Mouse (Mus musculus) embryonic facial prominence, embryonic 10.5 days (tissue): Measurements from ENCODE around the gene Arntl2. TPM values are rescaled to one million over a fixed set of nuclear protein-coding genes. Genes with fewer than 3 reads are reported as not detected.
A peak's percentile ranks its signal among the peaks of the same experiment; 100 is the strongest.

ENCODE experiments used
- DNase-seq: peaks from one replicate; pipeline ENCODE4 v3.0.0-alpha.2; 2017; ENCODE audit warnings: low spot score
- H3K27ac ChIP-seq: fragments of 300-500 bp; sonication (generic); replicated peaks from 2 replicates; pipeline ENCODE4 v1.5.1; 2016; ENCODE audit warnings: mild to moderate bottlenecking
- H3K27me3 ChIP-seq: fragments of 300-500 bp; sonication (generic); replicated peaks from 2 replicates; pipeline ENCODE4 v1.6.1; 2016; ENCODE audit warnings: low read depth, mild to moderate bottlenecking; ENCODE audit not compliant: poor library complexity, severe bottlenecking
- H3K36me3 ChIP-seq: fragments of 300-500 bp; sonication (generic); replicated peaks from 2 replicates; pipeline ENCODE4 v1.6.1; 2016; ENCODE audit warnings: mild to moderate bottlenecking, moderate library complexity
- H3K4me1 ChIP-seq: fragments of 300-500 bp; sonication (generic); 2 replicates; pipeline ENCODE4 v1.6.1; 2016
- H3K4me3 ChIP-seq: fragments of 300-500 bp; sonication (generic); 2 replicates; pipeline ENCODE4 v1.5.1; 2016; ENCODE audit warnings: mild to moderate bottlenecking, moderate library complexity
- H3K9me3 ChIP-seq: fragments of 300-500 bp; sonication (generic); 2 replicates; pipeline ENCODE4 v1.6.1; 2016; ENCODE audit warnings: mild to moderate bottlenecking
- WGBS: fragments of 180-500 bp; shearing (Covaris S2); methylation state at CpG from one replicate; pipeline ENCODE4 v1.1.7; 2016; 5-methylcytosine and 5-hydroxymethylcytosine counted together
- polyA plus RNA-seq: library from polyadenylated mRNA; unstranded; fragments of >200 nt; fragmentation: Nextera tagmentation; extraction: Ambion mirVana; gene quantifications from 2 replicates; pipeline ENCODE4 v1.2.1, GENCODE M21; 2016

Arntl2 gene
- polyA plus RNA-seq, 1 experiment from 2014 or later = 2.8 TPM

DNA sequence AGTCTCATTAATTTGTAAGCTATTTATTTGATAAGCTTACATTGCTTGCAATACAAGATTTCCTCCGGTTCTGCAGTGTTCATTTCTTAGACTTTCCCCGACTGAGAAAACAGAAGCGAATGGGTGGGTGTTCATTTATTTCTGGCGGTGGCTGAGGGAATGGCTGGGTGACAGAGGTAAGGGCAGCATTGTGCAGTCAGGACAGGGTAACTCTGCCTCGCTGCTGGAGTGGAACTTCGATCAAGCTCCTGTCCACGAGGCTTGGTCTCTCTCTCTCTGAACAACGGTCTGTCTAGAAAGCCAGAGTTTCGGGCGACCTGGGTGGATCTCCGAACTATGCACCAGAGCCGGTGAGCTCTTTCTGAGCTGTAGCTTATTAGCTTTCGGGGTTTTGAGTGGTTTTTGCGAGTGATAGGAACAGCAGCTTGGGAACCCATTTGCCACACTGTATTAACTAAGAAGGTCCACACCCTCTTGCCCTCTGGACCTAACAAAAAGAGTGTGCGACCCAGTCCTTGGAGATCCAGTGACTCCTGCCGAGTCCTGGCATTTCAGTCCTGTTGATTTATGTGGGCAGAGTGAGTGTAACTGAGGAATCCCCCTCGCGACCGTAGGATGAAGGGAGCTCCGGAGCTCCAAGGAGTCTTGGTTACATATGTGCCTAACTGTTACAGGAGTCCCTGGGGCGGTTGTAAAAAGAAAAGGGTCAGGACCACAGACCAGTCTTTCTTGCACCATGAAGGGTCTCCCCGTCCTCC, 510 bp upstream of the Arntl2 start:
- Histone ChIP-seq H3K36me3 (no peaks in the 10 kb centered on the region), H3K9me3 (no peaks in the 10 kb centered on the region), H3K4me3 (peak overlapping the region; percentile 71), H3K4me1 (peaks cover 19% of the 10 kb centered on the region), H3K27ac (peak overlapping the region; percentile 80; the same call in 1 of the 2 replicates), H3K27me3 (peaks cover 35% of the 10 kb centered on the region)
- 21% methylated on average over 22 of the region's 22 CpGs for WGBS
- peak; percentile 30 for DNase-seq

DNA sequence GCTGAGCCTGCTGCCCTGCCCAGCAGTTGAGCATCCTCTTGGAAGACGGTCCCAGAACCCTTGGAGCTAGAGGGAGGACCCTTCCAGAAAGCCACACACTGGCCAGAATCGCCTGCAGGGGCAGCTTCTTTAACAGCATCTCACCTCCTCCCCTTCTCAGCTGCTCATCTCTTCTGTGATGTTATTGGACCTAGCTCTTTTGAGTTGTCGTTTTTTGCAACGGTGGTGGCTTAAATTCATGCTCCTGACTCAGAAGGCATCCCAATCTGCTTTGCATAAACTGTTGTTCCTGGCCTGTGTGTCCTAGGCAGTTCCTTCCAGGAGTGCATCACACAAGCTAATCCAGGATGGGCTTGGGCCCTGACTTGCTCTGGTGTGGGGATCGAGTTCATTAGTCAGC, 1.6 kb downstream of the Arntl2 start:
- H3K4me3 ChIP-seq = no peak overlapping the region
- peaks cover 19% of the 10 kb centered on the region for H3K4me1 ChIP-seq
- no peaks in the 10 kb centered on the region for H3K36me3 ChIP-seq
- no peaks in the 10 kb centered on the region for H3K9me3 ChIP-seq
- peaks cover 35% of the 10 kb centered on the region for H3K27me3 ChIP-seq
- H3K27ac ChIP-seq = no peak overlapping the region
- 65% methylated on average over 5 of the region's 5 CpGs for WGBS
- no peak for DNase-seq

DNA sequence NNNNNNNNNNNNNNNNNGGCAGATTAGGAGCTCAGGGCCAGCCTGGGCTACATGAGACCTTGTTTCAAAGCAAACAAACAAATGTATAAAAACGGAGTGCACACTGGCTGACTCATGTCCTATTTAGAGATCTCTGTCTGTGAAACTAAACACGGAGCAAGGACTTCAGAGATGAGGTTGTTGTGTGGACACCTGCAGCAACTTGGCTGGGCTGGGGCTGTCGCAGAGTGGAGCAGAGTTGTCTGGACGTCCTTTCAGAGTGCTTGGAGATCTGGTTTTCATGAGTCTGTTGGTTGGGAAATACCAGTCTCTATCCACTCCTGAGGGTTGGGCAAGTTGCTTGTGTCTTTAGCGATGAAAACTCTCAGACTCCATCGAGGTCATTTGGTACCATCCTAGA, 14.1 kb downstream of the Arntl2 start:
- 87% methylated on average over 6 of the region's 6 CpGs for WGBS
- no peak for DNase-seq
- Histone ChIP-seq H3K36me3 (peaks cover 16% of the 10 kb centered on the region; the same call in 1 of the 2 replicates), H3K4me3 (no peak overlapping the region), H3K27me3 (no peaks in the 10 kb centered on the region), H3K27ac (no peak overlapping the region), H3K9me3 (no peaks in the 10 kb centered on the region), H3K4me1 (peaks cover 5% of the 10 kb centered on the region)

DNA sequence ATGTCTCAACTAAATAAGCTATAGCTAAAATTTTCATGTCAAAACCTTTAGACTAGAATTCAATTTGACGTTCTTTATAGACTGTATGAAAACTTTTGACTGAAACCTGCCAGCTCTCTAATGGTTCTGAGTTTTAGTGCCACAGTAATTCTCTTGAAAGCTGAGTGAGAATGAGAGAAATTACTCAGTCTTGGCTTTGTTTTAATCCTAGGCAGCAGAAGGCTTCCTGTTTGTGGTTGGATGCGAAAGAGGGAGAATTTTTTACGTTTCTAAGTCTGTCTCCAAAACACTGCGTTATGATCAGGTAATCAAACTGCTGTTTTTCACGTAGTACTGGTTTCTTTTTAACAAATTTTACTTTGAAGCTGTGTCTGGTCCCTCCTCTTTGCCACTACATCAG, 17.2 kb downstream of the Arntl2 start:
- no peak overlapping the region for H3K4me3 ChIP-seq
- no peak overlapping the region for H3K27ac ChIP-seq
- H3K4me1 ChIP-seq = no peaks in the 10 kb centered on the region
- peaks cover 13% of the 10 kb centered on the region; the same call in 1 of the 2 replicates for H3K36me3 ChIP-seq
- WGBS = 93% methylated on average over 5 of the region's 5 CpGs
- no peaks in the 10 kb centered on the region for H3K27me3 ChIP-seq
- no peak for DNase-seq
- H3K9me3 ChIP-seq = no peaks in the 10 kb centered on the region

DNA sequence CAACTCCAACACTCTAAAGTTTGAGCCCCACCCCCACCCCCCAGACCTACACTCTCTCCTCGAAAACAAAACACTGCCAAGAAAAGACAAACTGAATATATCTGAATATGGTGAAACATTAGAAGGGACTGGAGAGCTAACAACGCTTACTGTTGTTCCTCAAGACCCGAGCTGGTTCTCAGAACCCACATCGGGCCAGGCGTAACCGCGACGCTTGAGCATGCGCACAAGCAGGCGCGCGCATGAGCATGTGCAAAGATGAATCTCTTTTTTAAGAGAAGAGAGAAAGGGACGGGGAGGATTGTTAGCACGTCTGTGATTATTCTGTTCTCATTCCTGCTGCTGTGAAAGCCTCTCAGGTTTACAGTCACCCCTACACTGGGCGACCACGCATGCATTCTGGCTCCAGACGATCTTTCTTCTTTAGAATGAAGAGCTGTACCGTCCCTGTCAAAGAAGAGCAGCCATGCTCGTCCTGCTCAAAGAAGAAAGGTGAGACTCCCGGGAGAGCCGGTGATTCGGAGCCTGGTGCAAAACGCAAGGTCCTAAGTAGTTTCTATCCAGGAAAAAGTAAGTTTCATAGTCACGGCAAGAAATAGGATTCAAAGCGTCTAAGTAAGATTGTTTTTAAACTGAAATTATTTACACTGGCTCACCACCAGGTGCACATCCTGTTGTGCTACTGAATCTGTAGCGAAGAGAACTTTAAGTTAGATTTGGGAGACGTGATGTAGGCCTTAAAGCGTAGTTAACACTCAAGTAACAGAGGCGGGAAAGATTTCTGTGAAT, 24.5 kb downstream of the Arntl2 start:
- no peak overlapping the region for H3K4me3 ChIP-seq
- H3K4me1 ChIP-seq = no peaks in the 10 kb centered on the region
- no peaks in the 10 kb centered on the region for H3K9me3 ChIP-seq
- 87% methylated on average over 29 of the region's 29 CpGs for WGBS
- H3K27ac ChIP-seq = no peak overlapping the region
- no peak for DNase-seq
- H3K36me3 ChIP-seq = no peaks in the 10 kb centered on the region
- H3K27me3 ChIP-seq = no peaks in the 10 kb centered on the region

DNA sequence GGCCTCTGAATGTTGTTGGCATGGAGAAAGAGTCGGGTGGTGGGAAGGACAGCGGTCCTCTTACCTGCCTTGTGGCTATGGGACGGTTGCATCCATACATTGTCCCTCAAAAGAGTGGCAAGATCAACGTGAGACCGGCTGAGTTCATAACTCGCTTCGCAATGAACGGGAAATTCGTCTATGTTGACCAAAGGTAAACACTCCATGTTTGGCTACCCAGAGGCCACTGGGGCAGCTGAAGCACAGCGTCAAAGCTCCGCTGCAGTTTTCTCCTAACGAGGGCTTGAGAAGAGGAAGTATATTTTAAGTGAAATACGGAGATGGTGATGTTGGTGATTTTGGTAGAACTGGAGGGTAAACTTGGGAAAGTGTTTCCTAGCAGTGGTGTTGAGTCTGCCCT, 26.1 kb downstream of the Arntl2 start:
- DNase-seq = no peak
- WGBS = 94% methylated on average over 13 of the region's 13 CpGs
- H3K4me3 ChIP-seq = no peak overlapping the region
- no peaks in the 10 kb centered on the region for H3K9me3 ChIP-seq
- H3K27ac ChIP-seq = no peak overlapping the region
- H3K36me3 ChIP-seq = no peaks in the 10 kb centered on the region
- H3K4me1 ChIP-seq = no peaks in the 10 kb centered on the region
- no peaks in the 10 kb centered on the region for H3K27me3 ChIP-seq

DNA sequence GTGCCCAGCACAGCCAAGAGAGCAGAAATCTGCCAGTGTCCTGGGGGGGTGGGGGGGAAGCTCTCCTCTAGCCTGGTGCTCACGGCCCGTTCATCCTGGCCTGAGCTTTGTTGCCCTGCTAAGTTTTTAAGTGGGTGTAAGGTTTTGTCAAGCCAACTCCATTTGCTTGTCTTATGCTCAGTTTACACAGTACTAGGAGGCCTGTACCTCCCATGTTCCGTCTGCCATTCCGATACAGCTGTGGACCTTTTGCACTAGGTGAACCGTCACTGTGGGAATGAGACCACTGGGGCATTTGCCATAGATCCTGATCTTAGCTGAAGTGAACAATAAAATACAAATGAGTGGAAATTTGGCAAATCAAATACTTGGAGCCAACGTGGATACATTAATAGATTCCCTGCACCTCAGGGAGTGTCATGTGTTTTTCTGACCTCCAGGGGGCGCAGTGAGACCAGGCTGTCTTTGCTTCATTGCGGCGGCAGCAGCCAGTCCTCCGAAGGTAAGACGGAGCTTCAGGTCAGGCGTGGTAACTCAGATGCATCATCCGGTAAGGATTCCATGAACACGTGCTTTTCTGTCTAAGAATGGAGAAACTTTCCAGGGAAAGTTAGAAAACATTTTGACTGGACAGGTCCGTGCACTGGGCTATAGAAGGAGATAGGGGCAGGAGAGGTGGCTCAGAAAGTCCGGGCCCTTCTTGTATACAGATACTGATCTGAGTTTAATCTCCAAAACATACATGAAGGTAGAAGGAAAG, 29.1 kb downstream of the Arntl2 start:
- Histone ChIP-seq H3K36me3 (no peaks in the 10 kb centered on the region), H3K27ac (no peak overlapping the region), H3K4me1 (no peaks in the 10 kb centered on the region), H3K9me3 (no peaks in the 10 kb centered on the region), H3K27me3 (no peaks in the 10 kb centered on the region), H3K4me3 (no peak overlapping the region)
- 43% methylated on average over 16 of the region's 16 CpGs for WGBS
- DNase-seq = peak; percentile 76

DNA sequence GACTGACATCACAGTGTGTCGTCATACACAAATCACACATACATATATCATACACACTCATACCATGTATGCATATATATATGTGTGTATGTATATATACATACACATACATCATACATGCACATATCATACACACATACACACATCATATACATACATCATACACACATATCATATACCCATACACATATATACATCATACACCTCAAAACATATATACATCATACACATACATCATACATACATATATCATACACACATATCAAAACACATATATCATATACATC, 29.6 kb downstream of the Arntl2 start:
- DNase-seq = no peak
- H3K27ac ChIP-seq = no peak overlapping the region
- H3K4me3 ChIP-seq = no peak overlapping the region
- WGBS = 77% methylated on average over 1 of the region's 1 CpGs
- no peaks in the 10 kb centered on the region for H3K4me1 ChIP-seq
- H3K36me3 ChIP-seq = no peaks in the 10 kb centered on the region
- H3K9me3 ChIP-seq = no peaks in the 10 kb centered on the region
- no peaks in the 10 kb centered on the region for H3K27me3 ChIP-seq

DNA sequence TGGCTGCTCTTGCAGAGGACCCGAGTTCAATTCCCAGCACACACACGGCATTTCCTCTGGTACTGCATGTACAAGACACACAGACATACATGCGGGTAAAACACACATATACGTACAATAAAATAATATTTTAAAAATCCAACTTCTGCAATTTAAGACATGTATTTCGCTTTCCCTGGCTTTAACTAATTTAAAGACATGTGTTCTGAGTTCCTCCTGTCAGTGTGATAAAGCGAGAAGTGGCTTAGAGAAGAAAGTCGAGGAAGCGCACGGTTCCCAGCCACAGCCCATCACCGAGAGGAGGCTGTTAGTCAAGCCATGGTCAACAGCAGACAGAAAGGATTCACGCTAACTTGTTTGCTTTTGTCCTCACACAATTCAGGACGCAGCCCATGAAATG, 35.5 kb downstream of the Arntl2 start:
- no peak overlapping the region for H3K4me3 ChIP-seq
- H3K27ac ChIP-seq = no peak overlapping the region
- H3K27me3 ChIP-seq = no peaks in the 10 kb centered on the region
- H3K4me1 ChIP-seq = peaks cover 7% of the 10 kb centered on the region
- H3K9me3 ChIP-seq = no peaks in the 10 kb centered on the region
- H3K36me3 ChIP-seq = no peaks in the 10 kb centered on the region
- 91% methylated on average over 12 of the region's 12 CpGs for WGBS
- DNase-seq = no peak

DNA sequence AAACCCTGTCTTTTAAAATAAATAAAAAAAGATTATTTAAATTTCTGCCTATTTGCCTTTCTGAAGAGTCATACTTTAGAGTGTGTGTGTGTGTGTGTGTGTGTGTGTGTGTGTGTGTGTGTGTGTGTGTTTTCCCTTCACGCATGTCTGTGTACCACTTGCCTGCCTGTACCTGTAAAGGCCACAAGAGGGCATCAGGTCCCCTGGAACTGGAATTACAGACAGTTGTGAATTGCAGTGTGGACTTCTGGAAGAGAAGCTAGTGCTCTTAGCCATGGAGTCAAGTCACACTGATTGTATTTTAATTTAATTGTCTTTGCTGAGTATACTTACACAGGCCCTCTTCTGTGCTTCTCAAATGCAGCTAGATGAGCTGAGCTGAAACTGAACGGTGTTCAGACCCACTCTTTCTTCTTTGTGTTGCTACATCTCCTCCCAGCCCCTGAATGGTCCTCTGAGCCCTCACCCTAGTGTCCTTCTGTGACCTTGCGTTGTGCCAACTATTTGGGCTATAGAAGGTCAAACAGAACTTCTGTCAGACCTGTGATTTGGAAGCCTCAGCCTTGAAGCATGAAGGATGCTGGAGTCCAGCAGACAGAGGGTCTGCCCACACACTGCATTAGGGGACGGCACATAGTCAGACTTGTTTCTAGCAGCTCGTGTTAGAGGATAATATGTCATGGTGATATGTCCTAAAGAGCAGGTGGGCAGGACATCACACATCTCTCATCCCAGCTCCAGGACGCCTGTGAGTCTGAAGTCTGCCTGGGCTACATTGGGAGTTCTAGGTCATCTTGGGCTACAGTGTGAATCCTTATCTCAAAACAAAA, 37.8 kb downstream of the Arntl2 start:
- Histone ChIP-seq H3K27me3 (no peaks in the 10 kb centered on the region), H3K9me3 (no peaks in the 10 kb centered on the region), H3K4me3 (no peak overlapping the region), H3K36me3 (no peaks in the 10 kb centered on the region), H3K27ac (no peak overlapping the region), H3K4me1 (peaks cover 7% of the 10 kb centered on the region)
- peak; percentile 72 for DNase-seq
- WGBS = 75% methylated on average over 6 of the region's 6 CpGs

DNA sequence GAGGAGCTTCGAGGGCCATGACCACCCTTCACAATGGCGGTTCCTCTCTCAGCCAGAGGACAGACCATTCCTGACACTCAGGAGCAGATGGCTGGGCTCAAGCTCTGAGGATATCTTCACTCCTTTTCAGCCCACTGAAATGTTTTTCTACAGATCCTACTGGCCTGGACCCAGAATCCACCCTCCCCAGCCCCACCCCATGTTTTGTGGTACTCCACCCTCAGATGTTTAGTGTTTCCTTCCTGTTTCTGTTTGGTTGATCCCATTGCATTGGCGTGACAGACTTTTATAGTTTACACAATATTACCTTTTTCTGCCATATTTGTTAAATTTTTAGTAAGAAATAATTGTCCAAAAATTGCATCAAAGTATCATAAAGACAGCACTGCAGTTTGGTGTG, 38.5 kb downstream of the Arntl2 start:
- Histone ChIP-seq H3K27me3 (no peaks in the 10 kb centered on the region), H3K4me1 (peaks cover 7% of the 10 kb centered on the region), H3K4me3 (no peak overlapping the region), H3K27ac (no peak overlapping the region), H3K36me3 (no peaks in the 10 kb centered on the region), H3K9me3 (no peaks in the 10 kb centered on the region)
- DNase-seq = no peak
- 88% methylated on average over 3 of the region's 3 CpGs for WGBS

DNA sequence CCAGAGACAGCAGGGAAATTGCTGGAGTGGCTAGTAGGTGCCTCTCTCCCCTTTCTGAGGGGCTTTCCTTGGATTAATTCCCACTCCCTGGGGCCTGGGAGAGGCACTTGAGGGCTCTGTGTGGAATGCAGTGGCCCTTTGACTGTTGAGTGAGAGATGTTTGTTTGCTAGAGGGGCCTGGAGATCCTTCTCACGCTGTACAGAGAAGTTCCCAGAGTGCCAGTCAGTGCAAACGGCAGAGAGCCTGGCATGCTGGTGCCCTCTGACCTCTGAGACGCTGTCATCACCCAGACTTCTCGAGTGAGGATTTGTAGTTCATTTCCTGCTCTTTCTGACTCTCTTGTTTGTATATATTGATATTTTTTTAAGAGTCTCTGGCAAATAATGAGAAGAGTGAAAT, 39.9 kb downstream of the Arntl2 start:
- no peaks in the 10 kb centered on the region for H3K9me3 ChIP-seq
- no peaks in the 10 kb centered on the region for H3K36me3 ChIP-seq
- H3K4me3 ChIP-seq = no peak overlapping the region
- no peaks in the 10 kb centered on the region for H3K27me3 ChIP-seq
- WGBS = 17% methylated on average over 4 of the region's 4 CpGs
- H3K4me1 ChIP-seq = peaks cover 7% of the 10 kb centered on the region
- DNase-seq = peak; percentile 19
- H3K27ac ChIP-seq = no peak overlapping the region
